Mouse (Mus musculus): ENCODE results near the gene Sema4d.

The Sema4d gene

GRCm38 (mm10) chr13:51752346-51753167, 41.0 kb downstream of the Sema4d start:
- DNase-seq: no peak

- DNase-seq: no peak
Observed at GRCm38 (mm10) chr13:51749578-51750345, 43.8 kb downstream of the Sema4d start.

DNA sequence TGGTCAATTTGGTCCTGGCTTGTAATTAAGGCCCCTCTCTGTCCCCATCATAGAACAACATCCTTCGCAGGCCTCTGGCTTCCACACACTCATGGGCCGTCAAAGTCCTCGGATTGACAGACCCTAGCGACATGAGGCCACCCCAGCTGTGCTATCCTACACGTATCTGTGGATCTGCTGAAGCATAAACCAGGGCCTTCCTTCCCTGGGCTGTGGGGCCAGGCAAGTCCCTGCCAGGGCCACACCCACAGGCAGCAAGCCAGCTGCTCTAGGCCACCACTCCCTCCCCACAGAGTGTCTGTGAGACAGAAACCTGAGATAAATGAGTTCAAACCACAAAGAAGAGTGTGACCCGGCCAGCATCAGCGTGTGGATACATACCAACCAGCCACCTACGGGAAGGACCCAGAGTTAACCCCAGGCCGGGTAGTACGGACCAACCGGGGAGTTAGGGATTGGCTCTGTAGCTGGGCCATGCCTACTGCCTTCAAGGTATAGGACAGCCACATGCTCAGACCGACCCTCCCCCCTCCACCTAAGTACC, 45.5 kb downstream of the Sema4d start:
- peak in 1 of 2 experiments; percentile 62 for DNase-seq

DNA sequence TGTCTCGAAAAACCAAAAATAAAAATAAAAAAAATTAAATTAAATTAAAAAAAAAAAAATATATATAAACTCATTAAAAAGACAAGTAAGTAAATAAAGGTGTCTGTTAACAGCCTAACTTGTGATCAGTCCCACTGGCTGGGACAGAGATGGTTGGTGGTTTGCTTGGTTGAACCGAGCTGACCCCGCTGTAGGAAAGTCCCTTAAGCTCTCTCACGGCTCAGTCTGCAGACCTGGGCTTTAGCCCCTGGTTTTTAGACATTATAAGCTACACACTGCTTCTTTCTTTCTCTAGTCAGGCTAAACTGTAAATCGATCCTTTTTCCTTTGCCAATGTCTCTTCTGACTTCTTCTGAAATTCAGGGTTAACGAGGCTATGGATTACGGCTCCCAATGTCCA, 46.5 kb downstream of the Sema4d start:
- DNase-seq: no peak

DNA sequence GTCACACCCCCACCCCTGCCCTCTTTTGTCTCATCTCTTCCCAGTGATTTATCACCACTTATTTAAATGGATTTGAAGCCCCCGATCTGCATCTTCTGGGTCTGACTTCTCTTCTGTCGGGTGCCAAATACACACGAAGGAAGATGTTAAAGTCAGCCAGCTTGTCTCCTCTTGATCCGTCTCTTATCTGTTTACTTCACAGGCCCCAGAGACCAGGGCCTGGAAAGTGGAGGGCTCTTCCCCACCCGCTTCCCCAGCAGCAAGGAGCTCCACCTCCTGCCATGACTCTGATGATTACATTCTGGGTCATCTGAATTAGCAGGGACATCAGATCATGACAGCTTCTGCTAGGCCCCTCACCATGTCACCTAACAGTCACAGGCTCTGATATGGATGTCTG, 47.7 kb downstream of the Sema4d start:
- no peak for DNase-seq

GRCm38 (mm10) chr13:51743855-51744254, 49.7 kb downstream of the Sema4d start:
- no peak for DNase-seq

DNA sequence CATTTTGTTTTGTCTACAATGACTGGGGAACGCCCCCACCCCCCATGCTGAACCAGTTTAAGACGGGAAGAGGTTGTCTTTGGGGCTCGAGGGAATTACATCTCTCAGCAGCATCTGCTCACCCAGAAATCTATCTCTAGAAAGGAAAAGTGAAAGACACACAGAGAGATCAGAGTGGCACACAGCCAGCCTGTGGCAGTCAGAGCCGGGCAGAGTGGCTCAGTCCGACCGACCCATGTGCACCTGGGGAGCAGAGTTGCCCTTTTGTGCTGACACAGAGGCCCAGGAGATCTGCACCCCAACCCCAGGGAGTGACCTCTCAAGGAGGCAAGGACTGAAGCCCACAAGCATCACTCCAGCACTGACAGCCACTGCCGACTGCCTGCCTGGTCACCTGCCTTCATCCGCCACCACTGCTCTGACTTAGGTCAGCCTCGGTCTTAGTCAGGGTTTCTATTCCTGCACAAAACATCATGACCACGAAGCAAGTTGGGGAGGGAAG, 50.9 kb downstream of the Sema4d start:
- DNase-seq: no peak

GRCm38 (mm10) chr13:51740776-51741175, 52.8 kb downstream of the Sema4d start:
- no peak for DNase-seq

DNA sequence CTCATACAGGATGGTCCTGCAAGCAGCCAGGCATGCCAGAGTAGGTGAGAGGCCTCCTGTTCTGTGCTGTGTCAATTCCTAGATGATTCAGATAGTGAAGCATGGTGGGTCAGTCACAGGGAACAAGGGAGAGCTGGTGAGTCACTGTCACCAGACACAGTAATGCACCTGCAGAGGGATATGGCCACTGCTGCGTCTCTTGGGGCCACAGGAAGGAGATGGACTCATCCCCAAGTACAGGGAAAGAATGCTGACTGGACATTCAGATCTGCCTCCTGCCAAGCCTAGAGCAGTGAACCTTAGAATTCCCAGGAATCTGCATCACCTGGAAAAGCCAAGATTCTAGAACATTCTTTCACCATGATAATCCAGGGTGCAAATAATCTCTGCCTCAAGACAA, 53.8 kb downstream of the Sema4d start:
- DNase-seq: no peak

- no peak for DNase-seq
Observed at GRCm38 (mm10) chr13:51738531-51739117, 54.9 kb downstream of the Sema4d start.

DNA sequence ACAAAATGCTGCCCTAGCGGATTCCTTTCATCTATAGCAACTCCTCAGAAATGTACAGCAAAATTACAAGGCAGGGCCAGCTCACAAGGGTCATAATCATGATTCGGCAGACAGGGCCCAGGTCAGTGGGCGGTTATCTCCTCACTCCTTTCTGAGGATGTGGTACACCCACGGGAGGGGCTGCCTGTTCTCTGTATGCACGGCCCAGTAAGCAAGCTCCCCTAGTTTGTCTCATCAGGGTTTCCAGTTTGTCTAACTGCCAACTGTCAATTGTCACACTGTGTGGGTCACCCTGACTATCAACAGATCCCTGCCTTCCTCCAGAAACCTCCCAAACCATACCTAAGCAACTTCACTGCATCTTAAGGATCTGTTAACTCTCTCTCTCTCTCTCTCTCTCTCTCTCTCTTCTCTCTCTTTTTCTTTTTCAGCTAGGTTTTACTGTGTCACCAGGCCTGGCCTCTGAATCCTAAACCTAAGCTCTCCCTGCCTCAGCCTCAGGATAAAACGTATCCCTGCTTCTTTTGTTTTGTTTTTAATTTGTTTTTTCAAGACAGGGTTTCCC, 55.5 kb downstream of the Sema4d start:
- DNase-seq: peak; percentile 41 to 44

GRCm38 (mm10) chr13:51737033-51737948, 56.3 kb downstream of the Sema4d start:
- DNase-seq: no peak

DNA sequence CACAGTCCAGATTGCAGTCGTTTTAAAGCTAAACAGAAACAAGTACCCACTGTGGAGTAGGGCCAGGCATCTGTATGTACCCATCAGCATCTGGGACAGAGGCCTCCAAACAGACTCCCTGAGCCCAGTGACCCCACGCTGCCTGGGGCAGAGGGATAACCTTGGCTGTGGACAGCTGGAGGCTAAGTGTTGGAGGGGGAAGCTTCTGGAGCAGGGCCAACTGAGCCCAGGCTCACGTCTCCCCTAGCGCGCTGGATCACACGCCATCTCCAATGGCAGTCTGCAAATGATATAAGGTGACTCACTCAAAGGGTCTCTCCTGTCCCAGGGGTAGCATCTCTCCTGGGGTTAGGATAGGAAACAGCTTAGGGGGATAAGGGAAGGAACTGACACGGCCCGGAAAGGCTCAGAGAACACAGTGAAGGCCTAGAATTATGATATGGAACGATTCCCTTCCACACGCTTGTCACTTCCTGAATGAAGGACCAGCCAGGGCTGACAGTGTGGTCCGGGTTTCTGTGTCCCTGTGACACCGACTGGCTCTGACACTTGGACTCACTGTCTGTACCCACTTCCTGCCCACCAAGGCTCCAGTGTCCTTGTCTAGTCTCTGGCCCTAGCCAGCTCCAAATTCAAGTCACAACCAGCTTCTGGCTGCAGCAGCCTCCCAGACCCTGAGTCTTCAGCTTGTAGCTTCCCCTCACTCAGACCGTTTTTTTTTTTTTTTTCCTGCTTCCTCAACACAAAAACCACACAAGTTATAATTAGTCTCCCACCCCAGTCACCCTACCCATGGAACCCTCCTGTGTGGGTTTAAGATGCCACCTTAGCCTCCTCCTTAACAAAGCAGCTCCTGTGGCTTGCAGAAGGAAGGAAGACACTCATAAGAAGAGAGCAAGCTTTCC, 57.3 kb downstream of the Sema4d start:
- no peak for DNase-seq

- peak; percentile 44 to 55 for DNase-seq
Observed at GRCm38 (mm10) chr13:51734556-51734955, 59.0 kb downstream of the Sema4d start.

GRCm38 (mm10) chr13:51732097-51732664, 61.4 kb downstream of the Sema4d start:
- DNase-seq: peak in 1 of 2 experiments; percentile 33

- no peak for DNase-seq
Observed at GRCm38 (mm10) chr13:51731474-51731873, 62.1 kb downstream of the Sema4d start.

GRCm38 (mm10) chr13:51729887-51730361, 63.6 kb downstream of the Sema4d start:
- DNase-seq: no peak

GRCm38 (mm10) chr13:51727364-51727763, 66.2 kb downstream of the Sema4d start:
- no peak for DNase-seq

DNA sequence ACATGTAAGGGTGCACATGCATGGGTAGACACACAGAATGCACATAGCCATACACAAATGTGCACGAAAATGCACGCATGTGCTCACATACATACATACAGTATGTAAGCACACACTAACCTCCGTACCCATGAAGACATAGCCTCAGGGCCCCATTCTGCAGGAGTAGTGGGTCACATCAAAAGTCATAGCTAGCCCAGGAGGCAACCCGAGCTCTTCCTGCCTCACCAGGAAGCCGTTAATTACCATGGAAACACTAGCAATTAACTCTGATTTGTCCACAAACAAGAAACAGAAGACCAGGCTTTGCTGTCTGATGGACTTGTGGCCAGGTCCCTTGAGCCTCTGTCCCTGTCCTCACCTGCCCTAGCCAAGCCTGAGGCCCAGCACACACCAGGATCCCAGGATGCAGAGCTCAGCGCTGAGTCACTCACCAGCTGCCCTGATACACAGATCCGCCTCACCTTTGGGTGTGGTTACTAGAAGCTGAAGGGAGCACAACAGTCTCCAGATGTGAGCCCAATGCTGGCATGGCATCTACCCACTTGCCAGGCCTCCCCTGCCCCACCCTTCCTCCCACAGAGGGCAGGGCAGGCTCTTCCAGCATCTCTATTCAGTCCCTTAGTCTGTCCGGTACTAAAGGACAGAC, 67.5 kb downstream of the Sema4d start:
- DNase-seq: no peak

- no peak for DNase-seq
Observed at GRCm38 (mm10) chr13:51725446-51725845, 68.1 kb downstream of the Sema4d start.

All from spleen, adult 18-20 months (tissue).